Mouse (Mus musculus) bone marrow, adult 2 months (tissue): ENCODE measurements around the gene Myh14.

Source experiments
- CTCF ChIP-seq: fragments of 200-500 bp; IDR thresholded peaks from 2 replicates; pipeline ENCODE4 v1.5.1; 2011; ENCODE audit warnings: low read length, control low read depth; ENCODE audit not compliant: control insufficient read depth, insufficient read depth
- POLR2A ChIP-seq: fragments of 200-500 bp; IDR thresholded peaks from 2 replicates; pipeline ENCODE4 v1.6.1; 2011; ENCODE audit warnings: low read depth, mild to moderate bottlenecking, control low read depth, low read length, borderline replicate concordance; ENCODE audit not compliant: control insufficient read depth

DNA sequence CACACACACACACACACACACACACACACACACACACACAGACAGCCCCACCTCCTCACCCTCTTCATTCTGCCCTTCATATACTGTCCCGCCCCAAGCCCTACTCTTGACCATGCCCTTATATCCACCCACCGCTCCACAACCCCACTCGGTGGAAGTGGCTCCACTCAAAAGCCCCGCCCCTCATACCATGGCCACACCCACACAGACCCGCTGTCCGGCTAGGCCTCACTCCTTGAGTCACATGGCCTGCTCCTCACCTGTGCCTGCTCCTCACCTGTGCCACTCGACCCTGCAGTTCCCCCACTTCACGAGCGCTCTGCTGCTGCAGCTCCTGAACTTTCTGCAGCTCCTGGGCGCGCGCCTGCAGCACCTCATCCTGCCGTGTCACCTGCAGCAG, 40.2 kb downstream of the Myh14 start:
- TF ChIP-seq POLR2A (no peak), CTCF (no peak)
